Mouse (Mus musculus) lung, embryonic 15.5 days (tissue): Measurements from ENCODE around the gene Dmbx1. TPM values are rescaled to one million over a fixed set of nuclear protein-coding genes. Genes with fewer than 3 reads are reported as not detected.
A peak's percentile ranks its signal among the peaks of the same experiment; 100 is the strongest.

Source experiments
- ATAC-seq: fragments of 200-750 bp; cut with Nextera tagmentation; 2 replicates; pipeline ENCODE4 v1.8.0; 2017; ENCODE audit warnings: moderate number of reproducible peaks, borderline replicate concordance; ENCODE audit not compliant: low FRiP score, low TSS enrichment; ENCODE audit errors: extremely low read depth
- H3K27ac ChIP-seq: fragments of 300-500 bp; sonication (generic); 2 replicates; pipeline ENCODE4 v1.5.1; 2015; ENCODE audit warnings: moderate library complexity, mild to moderate bottlenecking, inconsistent platforms
- H3K27me3 ChIP-seq: fragments of 300-500 bp; sonication (generic); 2 replicates; pipeline ENCODE4 v1.6.1; 2015; ENCODE audit warnings: inconsistent platforms
- H3K36me3 ChIP-seq: fragments of 300-500 bp; sonication (generic); 2 replicates; pipeline ENCODE4 v1.6.1; 2015; ENCODE audit warnings: inconsistent platforms
- H3K4me1 ChIP-seq: fragments of 300-500 bp; sonication (generic); 2 replicates; pipeline ENCODE4 v1.6.1; 2015; ENCODE audit warnings: inconsistent platforms
- H3K4me2 ChIP-seq: fragments of 300-500 bp; sonication (generic); 2 replicates; pipeline ENCODE4 v1.6.1; 2015; ENCODE audit warnings: inconsistent platforms, mild to moderate bottlenecking, moderate library complexity
- H3K4me3 ChIP-seq: fragments of 300-500 bp; sonication (generic); 2 replicates; pipeline ENCODE4 v1.5.1; 2015; ENCODE audit warnings: mild to moderate bottlenecking, inconsistent platforms
- H3K9ac ChIP-seq: fragments of 300-500 bp; sonication (generic); 2 replicates; pipeline ENCODE4 v1.6.1; 2015; ENCODE audit warnings: inconsistent platforms
- H3K9me3 ChIP-seq: fragments of 300-500 bp; sonication (generic); 2 replicates; pipeline ENCODE4 v1.6.1; 2016; ENCODE audit warnings: inconsistent platforms
- WGBS: fragments of 180-500 bp; shearing (Covaris S2); methylation state at CpG from one replicate; pipeline ENCODE4 v1.1.7; 2015; 5-methylcytosine and 5-hydroxymethylcytosine counted together
- polyA plus RNA-seq: library from polyadenylated mRNA; unstranded; fragments of >200 nt; fragmentation: Nextera tagmentation; extraction: Ambion mirVana; gene quantifications from 2 replicates; pipeline ENCODE4 v1.2.1, GENCODE M21; 2015

The Dmbx1 gene
- polyA plus RNA-seq, 1 experiment from 2014 or later, result 0.05 TPM

DNA sequence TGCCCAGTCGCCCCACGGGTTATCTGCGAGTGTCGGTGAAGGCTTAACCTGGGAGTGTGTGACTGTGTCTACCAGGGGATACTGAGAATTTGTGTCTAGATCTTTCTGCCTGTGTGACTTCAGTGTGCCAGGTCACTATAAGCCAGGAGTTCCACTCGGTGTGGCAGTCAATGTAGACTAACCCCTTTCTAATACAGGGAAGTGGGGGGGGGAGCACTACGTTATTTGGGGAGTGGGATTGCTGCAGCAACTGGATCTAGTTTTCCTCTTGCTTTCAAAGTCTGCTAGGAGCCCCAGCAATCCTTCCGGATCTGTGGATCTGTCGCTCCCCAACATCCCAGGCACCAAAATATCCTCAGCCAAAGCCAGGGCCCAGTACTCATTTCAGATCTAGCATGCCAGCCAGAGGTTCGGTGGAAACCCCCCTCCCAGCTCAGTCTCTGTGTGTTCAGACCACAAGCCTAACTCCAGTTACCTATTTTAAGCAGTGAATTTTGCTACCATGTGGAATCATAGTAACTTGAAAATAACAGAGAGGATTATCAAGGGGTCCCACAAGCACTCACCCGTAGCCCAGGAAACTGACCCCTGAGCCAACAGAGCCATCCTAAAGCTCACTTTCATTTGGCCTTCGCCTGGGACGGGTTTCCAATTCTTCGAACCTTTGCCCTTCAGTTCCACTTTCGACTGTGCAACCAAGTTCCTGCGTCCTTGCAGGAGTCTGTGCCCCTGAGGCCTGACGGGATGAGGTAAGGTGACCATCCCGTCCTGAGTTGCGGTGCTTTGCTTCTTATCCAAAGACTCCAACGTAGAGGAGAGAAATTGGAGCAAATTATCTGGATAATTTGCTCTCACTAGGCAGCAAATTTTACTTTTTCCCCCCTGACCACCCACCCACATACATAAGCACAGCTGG is 2.4 kb downstream of the Dmbx1 start:
- Histone ChIP-seq H3K4me3 (no peak overlapping the region), H3K9me3 (no peaks in the 10 kb centered on the region), H3K27ac (no peak overlapping the region), H3K27me3 (peaks cover 99% of the 10 kb centered on the region), H3K4me2 (no peak overlapping the region), H3K36me3 (no peaks in the 10 kb centered on the region), H3K9ac (no peak overlapping the region), H3K4me1 (peaks cover 17% of the 10 kb centered on the region)
- 0 out of 2 replicates have a peak, but pooled peaks have one; percentile 6 for ATAC-seq
- 5% methylated on average over 19 of the region's 19 CpGs for WGBS

DNA sequence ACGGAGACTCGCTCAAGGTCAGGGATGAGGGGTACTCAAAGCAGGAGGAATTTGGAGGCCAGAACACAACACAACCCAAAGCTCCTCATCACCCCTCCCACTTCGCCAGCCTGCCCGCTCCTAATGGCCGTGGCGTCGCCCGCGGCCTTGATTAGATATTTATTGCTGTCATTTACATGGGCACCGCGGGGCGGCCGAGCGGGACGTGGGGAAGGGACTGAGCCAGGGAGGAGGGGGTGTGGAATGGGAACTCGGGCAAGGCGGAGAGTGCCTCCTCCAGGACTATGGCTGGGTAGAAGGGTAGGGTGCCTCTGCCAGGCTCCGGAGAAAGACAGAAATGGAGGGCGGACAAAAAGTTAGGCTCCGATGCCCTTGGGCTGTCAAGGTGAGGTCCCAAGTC is 3.1 kb downstream of the Dmbx1 start:
- H3K4me1 ChIP-seq, result peaks cover 17% of the 10 kb centered on the region
- no peak overlapping the region for H3K9ac ChIP-seq
- no peak overlapping the region for H3K4me2 ChIP-seq
- WGBS, result under 1% methylated on average over 20 of the region's 20 CpGs
- H3K9me3 ChIP-seq, result no peaks in the 10 kb centered on the region
- no peak overlapping the region for H3K27ac ChIP-seq
- H3K27me3 ChIP-seq, result peaks cover 99% of the 10 kb centered on the region
- H3K36me3 ChIP-seq, result no peaks in the 10 kb centered on the region
- no peak overlapping the region for H3K4me3 ChIP-seq
- 0 out of 2 replicates have a peak, but pooled peaks have one; percentile 6 for ATAC-seq

DNA sequence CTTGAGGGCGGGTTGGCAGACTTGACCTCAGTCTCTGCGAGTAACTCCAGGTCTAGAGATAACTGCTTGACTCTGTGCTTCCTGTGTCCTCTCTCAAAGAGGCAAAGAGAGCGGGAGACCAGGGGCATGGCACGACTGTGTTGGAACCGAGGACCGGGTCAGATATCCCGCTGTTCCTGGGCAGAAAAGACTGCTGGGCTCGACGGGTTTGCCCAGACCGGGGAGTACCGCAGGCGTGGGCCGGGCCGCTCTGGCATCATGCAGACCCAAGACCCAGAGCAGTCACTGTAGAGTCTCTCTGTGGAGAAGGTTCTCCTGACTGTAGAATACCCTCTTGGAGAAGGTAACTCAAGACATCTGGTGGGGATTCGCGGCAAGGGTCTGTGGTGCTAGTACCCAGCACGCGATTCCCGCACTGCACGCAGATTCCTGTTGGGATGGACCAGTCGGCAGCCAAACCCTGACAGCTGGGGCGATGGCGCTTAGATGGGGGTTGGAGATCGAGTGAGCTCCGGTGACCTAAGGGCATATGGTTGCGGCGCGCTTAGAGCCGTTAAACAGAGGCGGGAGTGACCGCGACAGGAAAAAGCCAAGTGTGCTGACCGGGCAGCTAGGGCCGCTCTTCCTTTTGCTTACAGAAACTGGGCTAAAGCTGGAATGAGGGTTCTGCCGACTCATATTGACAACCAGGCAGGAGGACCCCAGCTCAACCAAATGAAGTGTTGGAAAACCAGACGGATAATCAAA is 3.7 kb downstream of the Dmbx1 start:
- peak overlapping the region; percentile 5; the same call in 1 of the 2 replicates for H3K4me3 ChIP-seq
- H3K4me1 ChIP-seq, result peaks cover 17% of the 10 kb centered on the region
- ATAC-seq, result no peak
- no peaks in the 10 kb centered on the region for H3K9me3 ChIP-seq
- peaks cover 99% of the 10 kb centered on the region for H3K27me3 ChIP-seq
- H3K36me3 ChIP-seq, result no peaks in the 10 kb centered on the region
- under 1% methylated on average over 36 of the region's 36 CpGs for WGBS
- no peak overlapping the region for H3K9ac ChIP-seq
- H3K27ac ChIP-seq, result no peak overlapping the region
- no peak overlapping the region for H3K4me2 ChIP-seq

DNA sequence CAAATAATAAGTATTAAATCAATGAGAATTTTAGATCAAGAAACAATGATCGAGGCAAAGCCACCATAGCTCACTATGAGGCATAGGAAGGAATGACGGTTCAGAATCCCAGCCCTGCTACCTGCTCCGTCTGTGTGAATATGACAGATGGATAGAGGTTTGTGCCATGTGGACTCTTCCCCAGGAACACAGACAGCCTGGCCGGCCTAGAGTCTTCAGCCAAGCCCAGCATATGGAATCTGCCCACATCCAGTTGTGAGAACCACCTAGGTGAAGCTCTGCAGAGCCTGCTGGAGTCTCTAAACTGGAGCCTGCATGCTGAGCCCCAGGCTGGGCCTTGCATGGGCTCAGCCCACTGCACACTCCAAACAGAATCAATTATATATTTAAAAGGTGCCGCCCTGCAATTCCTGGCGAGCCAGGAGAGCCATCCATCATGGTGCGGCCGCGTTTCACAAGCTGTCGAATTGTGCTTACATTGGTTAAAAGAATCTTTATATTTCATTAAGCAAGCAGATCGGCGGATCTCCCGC is 8.1 kb downstream of the Dmbx1 start:
- 37% methylated on average over 13 of the region's 13 CpGs for WGBS
- no peaks in the 10 kb centered on the region for H3K36me3 ChIP-seq
- no peaks in the 10 kb centered on the region for H3K9me3 ChIP-seq
- no peak overlapping the region for H3K9ac ChIP-seq
- no peak overlapping the region for H3K4me3 ChIP-seq
- no peak overlapping the region for H3K27ac ChIP-seq
- 0 out of 2 replicates have a peak, but pooled peaks cover 5% of the 10 kb centered on the region for H3K4me1 ChIP-seq
- ATAC-seq, result no peak
- H3K27me3 ChIP-seq, result peaks cover 94% of the 10 kb centered on the region
- H3K4me2 ChIP-seq, result no peak overlapping the region

DNA sequence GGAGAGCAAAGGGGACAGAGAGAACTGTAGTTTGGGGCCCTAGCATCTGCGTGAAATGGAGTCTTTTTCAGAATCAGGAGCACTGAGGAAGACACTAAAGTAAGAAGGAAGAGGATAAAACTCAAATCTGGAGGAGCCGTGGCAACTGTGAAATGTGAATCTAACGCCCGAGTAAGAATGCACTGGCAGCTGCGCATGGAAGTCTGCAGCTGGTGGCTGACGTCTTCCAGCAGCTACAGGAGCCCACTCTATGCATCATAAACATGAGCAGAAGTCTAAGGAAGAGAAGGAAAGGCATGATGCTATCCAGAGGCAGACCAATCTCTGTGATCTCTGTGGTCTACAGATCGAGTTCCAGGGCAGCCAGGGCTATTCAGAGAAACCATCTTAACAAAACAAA is 12.1 kb downstream of the Dmbx1 start:
- no peak for ATAC-seq
- Histone ChIP-seq H3K27ac (no peak overlapping the region), H3K36me3 (no peaks in the 10 kb centered on the region), H3K27me3 (peaks cover 55% of the 10 kb centered on the region), H3K9ac (no peak overlapping the region), H3K4me2 (no peak overlapping the region), H3K4me1 (no peaks in the 10 kb centered on the region), H3K9me3 (no peaks in the 10 kb centered on the region), H3K4me3 (no peak overlapping the region)
- WGBS, result 40% methylated on average over 7 of the region's 7 CpGs

DNA sequence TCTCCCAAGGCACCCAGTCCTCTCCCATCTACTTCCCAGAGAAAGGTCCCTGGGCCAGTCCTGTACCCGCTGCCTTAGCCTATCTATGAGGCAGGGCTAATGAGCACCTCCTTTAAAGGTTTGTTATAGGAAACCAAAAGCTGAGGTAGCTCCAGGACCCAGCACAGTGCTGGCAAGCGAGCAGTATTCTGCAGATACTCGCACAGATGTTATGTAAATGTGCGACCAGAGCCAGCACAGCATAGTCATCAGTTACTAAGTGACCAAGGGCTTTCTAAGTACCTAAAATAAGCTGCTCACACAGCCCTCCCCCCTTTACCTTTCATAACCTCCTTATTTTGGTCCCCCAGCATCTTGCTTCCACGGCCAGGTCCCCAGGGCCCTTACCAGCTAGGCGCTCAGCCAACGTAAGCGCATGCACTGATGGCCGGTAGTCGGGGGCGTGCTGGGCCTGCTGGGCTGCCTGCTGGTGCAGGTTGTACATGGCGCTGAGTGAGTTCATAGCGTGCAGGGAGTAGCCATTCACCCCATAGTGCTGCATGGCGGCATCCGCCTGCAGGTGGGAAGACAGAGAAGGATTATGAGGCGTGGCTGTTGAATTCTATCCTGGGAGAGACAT is 16.4 kb downstream of the Dmbx1 start:
- Histone ChIP-seq H3K36me3 (no peaks in the 10 kb centered on the region), H3K27ac (no peak overlapping the region), H3K27me3 (peaks cover 13% of the 10 kb centered on the region), H3K9ac (no peak overlapping the region), H3K4me2 (no peak overlapping the region), H3K4me3 (no peak overlapping the region), H3K9me3 (no peaks in the 10 kb centered on the region), H3K4me1 (no peaks in the 10 kb centered on the region)
- ATAC-seq, result no peak
- 67% methylated on average over 16 of the region's 16 CpGs for WGBS

DNA sequence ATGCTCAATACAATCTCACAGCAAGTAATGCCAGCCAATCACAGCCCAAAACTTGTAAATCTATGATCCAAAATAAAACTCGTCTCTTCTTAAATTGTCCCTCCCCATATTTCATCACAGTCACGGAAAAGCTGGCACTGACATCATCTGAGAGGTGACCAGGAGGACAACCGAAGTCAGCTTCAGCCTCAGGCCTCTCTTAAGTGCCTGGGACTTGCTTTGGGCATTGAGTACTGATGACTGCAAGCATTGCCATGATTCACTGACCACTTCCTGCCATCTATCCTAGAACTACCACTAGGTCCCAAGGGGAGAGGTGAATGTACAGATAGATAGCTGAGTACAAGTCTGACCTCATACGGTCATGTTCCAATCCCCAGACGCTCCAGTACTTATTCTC is 17.0 kb downstream of the Dmbx1 start:
- H3K4me1 ChIP-seq, result no peaks in the 10 kb centered on the region
- no peaks in the 10 kb centered on the region for H3K36me3 ChIP-seq
- 71% methylated on average over 5 of the region's 5 CpGs for WGBS
- no peaks in the 10 kb centered on the region for H3K9me3 ChIP-seq
- no peak overlapping the region for H3K4me2 ChIP-seq
- H3K4me3 ChIP-seq, result no peak overlapping the region
- no peak for ATAC-seq
- peaks cover 13% of the 10 kb centered on the region for H3K27me3 ChIP-seq
- no peak overlapping the region for H3K27ac ChIP-seq
- H3K9ac ChIP-seq, result no peak overlapping the region

DNA sequence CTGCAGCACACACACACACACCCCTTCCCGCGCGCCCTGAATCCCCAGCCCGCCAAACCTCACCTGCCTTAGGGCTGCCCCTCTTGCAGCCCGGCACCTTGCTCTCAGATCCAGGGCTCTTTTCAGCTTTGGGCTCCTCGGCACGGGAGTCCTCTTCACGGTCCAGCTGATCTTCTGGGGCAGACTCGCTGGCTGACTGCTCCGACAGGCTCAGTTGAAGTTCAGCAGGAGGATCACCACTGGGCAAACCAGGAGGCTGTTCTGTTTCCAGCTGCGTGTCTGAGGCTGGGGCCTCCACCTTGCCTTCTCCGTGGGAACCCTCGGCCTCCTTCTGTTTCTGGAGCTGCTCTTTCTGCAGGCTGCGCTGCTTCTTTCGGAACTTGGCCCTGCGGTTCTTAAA is 19.8 kb downstream of the Dmbx1 start:
- H3K9ac ChIP-seq, result no peak overlapping the region
- H3K4me3 ChIP-seq, result no peak overlapping the region
- no peaks in the 10 kb centered on the region for H3K9me3 ChIP-seq
- peaks cover 12% of the 10 kb centered on the region for H3K27me3 ChIP-seq
- no peaks in the 10 kb centered on the region for H3K4me1 ChIP-seq
- WGBS, result 70% methylated on average over 16 of the region's 16 CpGs
- H3K27ac ChIP-seq, result no peak overlapping the region
- no peaks in the 10 kb centered on the region for H3K36me3 ChIP-seq
- no peak for ATAC-seq
- H3K4me2 ChIP-seq, result no peak overlapping the region

DNA sequence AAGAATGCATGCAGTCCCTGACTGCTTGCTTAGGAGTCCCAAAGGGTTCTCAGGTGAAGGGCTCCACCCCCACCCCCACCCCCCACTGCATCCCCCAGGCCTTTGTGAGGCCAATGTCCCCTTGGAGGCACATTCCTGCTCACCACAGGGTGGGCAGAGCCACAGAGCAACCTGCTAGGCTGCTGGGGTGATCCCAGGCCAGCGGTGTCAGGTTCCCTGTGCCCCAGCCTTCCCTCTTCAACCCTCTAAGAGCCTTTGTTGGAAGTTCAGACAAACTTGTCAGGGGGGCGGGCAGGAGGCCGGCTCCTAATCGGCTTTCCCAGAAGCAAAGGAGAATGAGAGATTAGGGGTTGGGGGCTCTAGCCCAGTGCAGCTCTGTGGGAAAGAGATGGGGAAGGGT is 28.1 kb downstream of the Dmbx1 start:
- peaks cover 4% of the 10 kb centered on the region; the same call in 1 of the 2 replicates for H3K27me3 ChIP-seq
- no peak overlapping the region for H3K4me2 ChIP-seq
- H3K4me1 ChIP-seq, result no peaks in the 10 kb centered on the region; the same call in 1 of the 2 replicates
- 1% methylated on average over 4 of the region's 4 CpGs for WGBS
- H3K4me3 ChIP-seq, result no peak overlapping the region
- no peak for ATAC-seq
- H3K36me3 ChIP-seq, result no peaks in the 10 kb centered on the region
- no peaks in the 10 kb centered on the region for H3K9me3 ChIP-seq
- no peak overlapping the region for H3K27ac ChIP-seq
- H3K9ac ChIP-seq, result no peak overlapping the region

DNA sequence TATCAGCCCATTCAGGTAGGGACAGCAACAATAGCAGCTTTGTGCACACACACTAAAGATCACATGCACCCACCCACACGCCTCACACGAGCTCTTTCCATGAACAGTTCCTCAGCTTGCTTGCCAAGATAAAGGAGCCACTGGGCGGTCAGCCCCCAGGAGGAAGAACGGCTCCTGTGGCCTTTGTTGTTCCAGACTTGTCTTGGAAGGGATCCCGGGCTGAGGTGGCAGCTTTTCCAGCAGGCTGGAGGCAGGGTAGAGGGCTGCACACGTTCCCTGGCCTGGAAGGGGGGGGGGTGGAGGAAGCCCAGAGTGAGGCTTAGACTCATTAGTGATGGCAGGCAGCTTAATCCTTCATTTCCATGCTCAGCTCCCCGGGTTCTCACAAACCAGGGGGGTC is 31.1 kb downstream of the Dmbx1 start:
- no peak overlapping the region for H3K27ac ChIP-seq
- no peak overlapping the region for H3K9ac ChIP-seq
- no peak overlapping the region for H3K4me3 ChIP-seq
- H3K9me3 ChIP-seq, result no peaks in the 10 kb centered on the region
- no peaks in the 10 kb centered on the region for H3K36me3 ChIP-seq
- ATAC-seq, result no peak; the same call in 1 of the 2 replicates
- H3K4me1 ChIP-seq, result no peaks in the 10 kb centered on the region; the same call in 1 of the 2 replicates
- H3K4me2 ChIP-seq, result no peak overlapping the region
- H3K27me3 ChIP-seq, result peaks cover 26% of the 10 kb centered on the region
- 12% methylated on average over 7 of the region's 7 CpGs for WGBS

DNA sequence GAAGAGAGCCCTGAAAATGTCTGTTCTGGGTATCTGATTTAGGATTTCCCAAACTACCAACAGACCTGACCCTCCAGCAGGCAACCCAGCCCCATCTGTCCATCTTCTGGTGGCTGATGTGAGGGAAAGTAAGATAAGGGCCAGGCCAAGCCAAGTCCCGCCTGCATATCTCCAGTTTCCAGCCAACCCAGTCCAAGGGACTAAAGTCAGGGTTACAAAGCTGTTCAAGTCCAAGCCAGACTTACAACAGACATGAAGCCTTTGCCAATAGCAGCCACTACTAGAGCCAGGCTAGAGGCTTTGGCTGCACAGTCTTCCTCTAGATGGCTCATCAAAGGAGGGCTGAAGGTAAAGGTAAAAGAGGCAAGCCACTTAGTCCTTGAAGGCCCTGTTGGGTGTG is 31.7 kb downstream of the Dmbx1 start:
- H3K4me1 ChIP-seq, result no peaks in the 10 kb centered on the region; the same call in 1 of the 2 replicates
- H3K9me3 ChIP-seq, result no peaks in the 10 kb centered on the region
- no peak for ATAC-seq
- no peaks in the 10 kb centered on the region for H3K36me3 ChIP-seq
- 48% methylated on average over 1 of the region's 1 CpGs for WGBS
- H3K27ac ChIP-seq, result no peak overlapping the region
- H3K4me2 ChIP-seq, result no peak overlapping the region
- H3K27me3 ChIP-seq, result peaks cover 30% of the 10 kb centered on the region
- H3K9ac ChIP-seq, result no peak overlapping the region
- no peak overlapping the region for H3K4me3 ChIP-seq
